Mouse (Mus musculus) embryonic facial prominence, embryonic 13.5 days (tissue): ENCODE measurements around the gene Zic1. TPM values are rescaled to one million over a fixed set of nuclear protein-coding genes. Genes with fewer than 3 reads are reported as not detected.

Source experiments
- polyA plus RNA-seq: library from polyadenylated mRNA; unstranded; fragments of >200 nt; fragmentation: Nextera tagmentation; extraction: Ambion mirVana; gene quantifications from 2 replicates; pipeline ENCODE4 v1.2.1, GENCODE M21; 2015

The Zic1 gene
- polyA plus RNA-seq, 1 experiment from 2014 or later: 0.49 TPM

Other genes with a start within 250 kb of the Zic1 start
- 0.77 and 0.89 TPM in 2 replicates for gene Zic4, start 3.4 kb downstream of the Zic1 start, polyA plus RNA-seq